Mouse (Mus musculus) midbrain, embryonic 13.5 days (tissue): ENCODE data around the gene Hist1h2an. TPM values are rescaled to one million over a fixed set of nuclear protein-coding genes. Genes with fewer than 3 reads are reported as not detected.
"Not testable (repeated sequence)": the region's sequence is repeated elsewhere in the genome, so short reads cannot be mapped to it uniquely, and the experiment has no call there.

ENCODE experiments used
- ATAC-seq: fragments of 200-750 bp; cut with Nextera tagmentation; 2 replicates; pipeline ENCODE4 v1.8.0; 2017; ENCODE audit warnings: mild to moderate bottlenecking, moderate TSS enrichment, moderate library complexity
- H3K27ac ChIP-seq: fragments of 300-500 bp; sonication (generic); 2 replicates; pipeline ENCODE4 v1.5.1; 2015; ENCODE audit warnings: inconsistent platforms, mild to moderate bottlenecking, moderate library complexity
- H3K27me3 ChIP-seq: fragments of 300-500 bp; sonication (generic); 2 replicates; pipeline ENCODE4 v1.6.1; 2015; ENCODE audit warnings: mild to moderate bottlenecking, inconsistent platforms
- H3K36me3 ChIP-seq: fragments of 300-500 bp; sonication (generic); 2 replicates; pipeline ENCODE4 v1.6.1; 2015; ENCODE audit warnings: mild to moderate bottlenecking, inconsistent platforms
- H3K4me1 ChIP-seq: fragments of 300-500 bp; sonication (generic); replicated peaks from 2 replicates; pipeline ENCODE4 v1.6.1; 2015; ENCODE audit warnings: inconsistent platforms
- H3K4me2 ChIP-seq: fragments of 300-500 bp; sonication (generic); replicated peaks from 2 replicates; pipeline ENCODE4 v1.6.1; 2015; ENCODE audit warnings: moderate library complexity, mild to moderate bottlenecking, inconsistent platforms
- H3K4me3 ChIP-seq: fragments of 300-500 bp; sonication (generic); replicated peaks from 2 replicates; pipeline ENCODE4 v1.5.1; 2015; ENCODE audit warnings: mild to moderate bottlenecking, inconsistent platforms
- H3K9ac ChIP-seq: fragments of 300-500 bp; sonication (generic); replicated peaks from 2 replicates; pipeline ENCODE4 v1.6.1; 2015; ENCODE audit warnings: mild to moderate bottlenecking, inconsistent platforms
- H3K9me3 ChIP-seq: fragments of 300-500 bp; sonication (generic); 2 replicates; pipeline ENCODE4 v1.6.1; 2016; ENCODE audit warnings: mild to moderate bottlenecking, inconsistent platforms
- WGBS: fragments of 180-500 bp; shearing (Covaris S2); methylation state at CpG from one replicate; pipeline ENCODE4 v1.1.7; 2015; 5-methylcytosine and 5-hydroxymethylcytosine counted together
- microRNA-seq: library from miRNA; unstranded; fragments of <30 nt; microRNA quantifications from one replicate; pipeline ENCODE4, GENCODE M21; 2016
- polyA plus RNA-seq: library from polyadenylated mRNA; unstranded; fragments of >200 nt; fragmentation: Nextera tagmentation; extraction: Ambion mirVana; gene quantifications from 2 replicates; pipeline ENCODE4 v1.2.1, GENCODE M21; 2015

Gene Hist1h2an
- polyA plus RNA-seq, 1 experiment from 2014 or later, result not detected

DNA sequence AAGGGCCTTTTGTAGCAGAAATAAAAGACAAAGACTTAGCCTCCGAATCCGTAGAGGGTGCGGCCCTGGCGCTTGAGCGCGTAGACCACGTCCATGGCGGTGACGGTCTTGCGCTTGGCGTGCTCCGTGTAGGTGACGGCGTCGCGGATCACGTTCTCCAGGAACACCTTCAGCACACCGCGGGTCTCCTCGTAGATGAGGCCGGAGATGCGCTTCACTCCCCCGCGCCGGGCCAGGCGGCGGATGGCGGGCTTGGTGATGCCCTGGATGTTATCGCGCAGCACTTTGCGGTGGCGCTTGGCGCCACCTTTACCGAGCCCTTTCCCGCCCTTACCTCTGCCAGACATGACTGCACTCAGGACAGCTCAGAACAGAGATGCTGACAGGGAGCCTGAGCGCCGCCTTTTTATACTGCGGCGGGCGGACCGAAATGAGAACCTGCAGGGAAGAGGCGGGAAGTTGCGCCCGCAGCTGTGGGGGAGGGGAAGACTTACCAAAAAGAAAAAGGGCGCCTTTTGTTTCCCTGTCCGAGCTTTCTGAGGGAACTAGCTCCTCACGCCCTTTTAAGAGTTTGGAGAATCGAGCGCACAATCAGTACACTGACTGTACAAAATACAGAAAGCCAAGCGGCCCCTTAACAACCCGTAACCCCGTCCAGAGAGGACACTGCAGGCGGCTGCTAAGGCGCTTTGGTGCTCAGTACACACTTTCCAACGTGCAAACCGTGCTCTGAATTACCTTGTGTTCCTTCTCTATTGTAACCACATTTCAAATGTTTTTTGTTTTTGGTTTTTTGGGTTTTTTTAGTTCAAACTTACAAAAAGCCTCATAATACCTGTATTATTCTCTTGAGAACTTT lies 36.6 kb downstream of the Hist1h2an start, which contains the start of gene Hist1h4k:
Gene Hist1h4k (minus strand): TSS at position 347 of the 859 bp plus-strand sequence.
- Histone ChIP-seq H3K4me1 (peaks cover 41% of the 10 kb centered on the region), H3K9ac (peak within 1 kb of the TSS; percentile 79), H3K4me2 (peak within 1 kb of the TSS; percentile 81), H3K27ac (peak within 1 kb of the TSS; percentile 91), H3K4me3 (peak within 1 kb of the TSS; percentile 61)
- peak; percentile 85 for ATAC-seq
- not testable (repeated sequence) for H3K9me3 ChIP-seq, H3K27me3 ChIP-seq, H3K36me3 ChIP-seq
- under 1% methylated on average over 41 of the region's 56 CpGs for WGBS

DNA sequence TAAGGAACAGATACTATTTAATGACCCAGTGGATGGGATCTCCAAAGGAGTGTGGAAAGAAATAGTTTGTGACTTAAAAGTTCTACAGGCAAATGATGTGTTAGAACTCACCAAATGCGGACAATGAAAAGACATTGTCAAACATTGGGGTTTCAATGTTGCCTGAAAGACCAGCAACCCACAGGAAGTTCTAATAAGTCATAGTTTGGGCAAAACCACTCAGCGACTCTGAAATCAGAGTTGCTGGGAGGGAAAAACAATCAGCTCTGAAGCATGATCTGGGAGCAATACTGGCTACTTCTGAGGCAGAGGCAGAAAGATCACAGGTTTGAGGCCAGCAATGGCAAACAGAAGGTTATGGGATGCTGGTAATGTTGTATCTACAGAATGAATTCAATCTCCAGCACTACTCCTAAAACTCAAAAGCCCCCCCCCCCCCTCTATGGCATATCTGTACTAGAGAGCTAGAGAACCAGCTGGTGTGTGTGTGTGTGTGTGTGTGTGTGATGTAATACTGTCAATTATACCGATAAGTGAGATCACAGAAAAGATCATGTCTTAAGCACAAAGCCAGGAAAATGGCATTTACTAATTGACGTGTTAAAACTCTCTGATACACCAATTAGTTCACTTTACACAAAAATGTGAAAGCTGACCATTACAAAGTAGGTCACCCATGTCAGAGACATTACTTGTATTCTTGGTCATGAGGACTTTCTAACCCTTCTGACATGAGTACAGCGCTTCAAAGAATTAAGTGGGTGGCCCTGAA lies 37.4 kb downstream of the Hist1h2an start:
- H3K9me3 ChIP-seq, result no peaks in the 10 kb centered on the region
- no peaks in the 10 kb centered on the region for H3K36me3 ChIP-seq
- peak overlapping the region; percentile 81 for H3K4me2 ChIP-seq
- H3K9ac ChIP-seq, result peak overlapping the region; percentile 79
- peak overlapping the region; percentile 91 for H3K27ac ChIP-seq
- no peak for ATAC-seq
- H3K27me3 ChIP-seq, result no peaks in the 10 kb centered on the region
- 5% methylated on average over 5 of the region's 5 CpGs for WGBS
- H3K4me1 ChIP-seq, result peaks cover 37% of the 10 kb centered on the region
- peak overlapping the region; percentile 61 for H3K4me3 ChIP-seq

DNA sequence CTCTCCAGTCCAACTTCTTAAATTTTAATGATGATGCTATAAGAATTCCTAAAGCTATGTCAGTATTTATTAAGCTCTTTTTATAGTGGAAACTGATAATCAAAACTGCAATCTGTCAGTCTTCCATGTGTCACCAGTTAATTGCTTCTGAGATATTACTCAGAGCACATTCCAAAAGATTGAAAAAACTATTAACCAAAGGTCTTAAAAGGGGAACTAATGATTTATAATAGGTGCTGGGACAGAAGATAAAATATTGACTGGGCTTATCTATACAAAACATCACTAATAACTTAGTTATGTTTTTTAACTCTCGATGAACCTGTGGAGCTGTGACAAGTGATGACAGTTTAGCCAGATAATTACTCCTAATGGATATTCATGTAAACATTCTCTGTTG lies 42.0 kb downstream of the Hist1h2an start:
- Histone ChIP-seq H3K9ac (no peak overlapping the region), H3K36me3 (no peaks in the 10 kb centered on the region), H3K4me1 (peaks cover 22% of the 10 kb centered on the region), H3K9me3 (no peaks in the 10 kb centered on the region), H3K27me3 (no peaks in the 10 kb centered on the region), H3K4me3 (no peak overlapping the region), H3K4me2 (no peak overlapping the region), H3K27ac (no peak overlapping the region)
- 94% methylated on average over 1 of the region's 1 CpGs for WGBS
- no peak for ATAC-seq

Small RNAs within 50 kb of the gene (microRNA-seq; reads per million reads assigned to microRNA genes)
- gene Gm19658 (not detected), gene Gm44346 (not detected), gene Gm44454 (not detected), gene Gm44466 (not detected)

Other genes with a start within 250 kb of the Hist1h2an start
- gene Olfr1366, start 244.4 kb downstream of the Hist1h2an start, polyA plus RNA-seq, result 0.17 and 0.23 TPM in 2 replicates
- 0.05 TPM in 1 of 2 replicates, not detected in the other for gene Olfr1535, start 227.3 kb downstream of the Hist1h2an start, polyA plus RNA-seq
- gene Olfr1364, start 205.5 kb downstream of the Hist1h2an start, polyA plus RNA-seq, result not detected in 2 replicates
- gene Olfr1362, start 173.2 kb downstream of the Hist1h2an start, polyA plus RNA-seq, result not detected in 2 replicates
- gene Olfr11, start 144.7 kb downstream of the Hist1h2an start, polyA plus RNA-seq, result 0.05 TPM in 1 of 2 replicates, not detected in the other
- not detected in 2 replicates for gene Olfr1361, start 123.8 kb downstream of the Hist1h2an start, polyA plus RNA-seq
- not detected in 2 replicates for gene Olfr1360, start 109.8 kb downstream of the Hist1h2an start, polyA plus RNA-seq
- not detected in 2 replicates for gene Olfr1359, start 89.1 kb downstream of the Hist1h2an start, polyA plus RNA-seq
- gene Hist1h2bl, start 71.1 kb downstream of the Hist1h2an start, polyA plus RNA-seq, result 1.8 TPM in 1 of 2 replicates, not detected in the other
- gene Hist1h2ai, start 70.8 kb downstream of the Hist1h2an start, polyA plus RNA-seq, result 12.9 and 37.4 TPM in 2 replicates
- 10.8 and 11.5 TPM in 2 replicates for gene Hist1h3h, start 69.6 kb downstream of the Hist1h2an start, polyA plus RNA-seq
- 3.7 and 4.2 TPM in 2 replicates for gene Hist1h2bm, start 65.2 kb downstream of the Hist1h2an start, polyA plus RNA-seq
- gene Hist1h4j, start 52.2 kb downstream of the Hist1h2an start, polyA plus RNA-seq, result 0.82 and 1.0 TPM in 2 replicates
- 1.1 and 3.0 TPM in 2 replicates for gene Hist1h4k, start 36.7 kb downstream of the Hist1h2an start, polyA plus RNA-seq
- 22.2 and 26.2 TPM in 2 replicates for gene Hist1h2ak, start 33.4 kb downstream of the Hist1h2an start, polyA plus RNA-seq
- 2.5 and 6.7 TPM in 2 replicates for gene Hist1h2bn, start 33.1 kb downstream of the Hist1h2an start, polyA plus RNA-seq
- 11.8 and 15.6 TPM in 2 replicates for gene Hist1h1b, start 6.6 kb downstream of the Hist1h2an start, polyA plus RNA-seq
- 79.2 and 91.2 TPM in 2 replicates for gene Hist1h3i, start 3.8 kb downstream of the Hist1h2an start, polyA plus RNA-seq
- gene Hist1h2bp, start 243 bp upstream of the Hist1h2an start, polyA plus RNA-seq, result 0.66 and 1.7 TPM in 2 replicates
- gene Hist1h2bq, start 23.0 kb upstream of the Hist1h2an start, polyA plus RNA-seq, result 11.1 and 13.1 TPM in 2 replicates
- gene Hist1h2ao, start 23.2 kb upstream of the Hist1h2an start, polyA plus RNA-seq, result not detected in 2 replicates
- not detected in 2 replicates for gene Hist1h4m, start 24.5 kb upstream of the Hist1h2an start, polyA plus RNA-seq
- 11.0 and 11.2 TPM in 2 replicates for gene Hist1h4n, start 45.0 kb upstream of the Hist1h2an start, polyA plus RNA-seq
- 1,729 and 1,932 TPM in 2 replicates for gene Hist1h2ap, start 46.3 kb upstream of the Hist1h2an start, polyA plus RNA-seq
- gene Hist1h2br, start 46.5 kb upstream of the Hist1h2an start, polyA plus RNA-seq, result 11.3 and 12.2 TPM in 2 replicates
- gene Zfp184, start 157.9 kb upstream of the Hist1h2an start, polyA plus RNA-seq, result 20.5 and 22.3 TPM in 2 replicates
- not detected in 2 replicates for gene Pom121l2, start 194.0 kb upstream of the Hist1h2an start, polyA plus RNA-seq
- not detected in 2 replicates for gene Prss16, start 222.5 kb upstream of the Hist1h2an start, polyA plus RNA-seq
- gene Hist1h2ah, start 248.3 kb upstream of the Hist1h2an start, polyA plus RNA-seq, result 6.2 TPM in 1 of 2 replicates, not detected in the other
- 4.0 and 5.5 TPM in 2 replicates for gene Hist1h2bk, start 248.7 kb upstream of the Hist1h2an start, polyA plus RNA-seq